Mouse (Mus musculus) cerebellum, postnatal 36 days (tissue): ENCODE results near the gene Olfr196.
"Not testable (repeated sequence)": the region's sequence is repeated elsewhere in the genome, so short reads cannot be mapped to it uniquely, and the experiment has no call there.

Experiments
- DNase-seq, 2 experiments: peaks; one replicate each; pipeline ENCODE4 v3.0.0; 2021 to 2022; ENCODE audit warnings: mixed read lengths in 2 of 2

Olfr196 gene

GRCm38 (mm10) chr16:59170354-59170753 lies at the start of gene Olfr196:
Gene Olfr196, minus strand, starts transcription at chr16:59170454.
- DNase-seq, result no peak

DNA sequence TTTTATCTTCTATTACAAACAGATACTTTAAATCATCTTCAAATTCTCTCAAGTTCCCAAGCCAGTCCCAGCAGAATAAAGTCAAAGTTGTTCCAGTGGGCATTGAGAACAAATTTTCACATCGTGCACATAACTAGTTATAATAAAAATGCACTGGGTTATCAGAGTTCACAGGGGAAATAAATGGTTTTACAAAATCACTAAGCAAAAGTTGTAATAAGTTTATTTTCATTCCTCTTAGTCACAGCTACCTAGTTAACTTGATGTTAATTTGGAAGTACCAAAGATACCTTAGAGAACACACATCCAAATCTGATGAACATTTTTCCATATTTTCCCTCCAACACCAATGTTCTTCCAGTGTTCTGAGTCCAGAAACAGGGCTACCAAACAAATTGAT lies 49.4 kb upstream of the Olfr196 start, which contains the start of gene Olfr199:
Olfr199 (minus strand) TSS at position 101 of the 400 bp plus-strand sequence.
- not testable (repeated sequence) for DNase-seq

DNA sequence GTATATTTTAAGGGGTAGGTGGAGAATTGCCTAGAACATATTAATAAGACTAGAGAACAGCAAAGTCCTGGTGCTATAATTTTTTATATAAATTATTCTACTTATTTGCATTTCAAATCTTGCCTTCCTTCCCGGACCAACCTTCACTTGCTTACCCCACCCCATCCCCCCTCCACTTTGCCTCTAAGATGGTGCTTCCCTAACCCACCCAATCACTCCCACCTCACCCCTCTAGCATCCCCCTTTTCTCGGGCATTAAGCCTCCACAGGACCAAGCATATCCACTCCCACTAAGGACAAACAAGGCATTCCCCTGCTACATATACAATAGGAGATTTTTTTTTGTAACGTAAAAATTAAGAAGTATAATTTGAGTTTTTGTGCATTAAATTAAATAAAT lies 47.6 kb upstream of the Olfr196 start:
- not testable (repeated sequence) for DNase-seq

DNA sequence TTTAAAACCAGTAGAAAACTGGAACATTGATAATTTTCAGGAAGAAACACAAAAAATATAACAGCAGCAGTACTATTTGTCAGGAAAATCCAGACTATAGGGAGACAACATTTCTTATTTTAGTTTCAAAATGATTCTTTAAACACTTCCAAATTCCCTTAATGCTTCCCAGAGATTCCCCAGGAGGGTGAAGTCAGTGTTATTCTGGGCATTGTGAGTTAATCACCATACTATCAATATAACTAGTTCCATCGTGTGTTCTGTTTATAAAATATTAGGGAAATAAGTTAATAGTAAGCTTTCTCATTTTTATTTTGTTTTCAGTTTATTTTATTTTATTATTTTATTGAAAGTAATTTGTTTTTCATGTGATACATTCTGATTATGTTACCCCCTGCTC lies 33.2 kb upstream of the Olfr196 start, which contains the start of gene Olfr198:
Olfr198 (minus strand) TSS at position 101 of the 400 bp plus-strand sequence.
- not testable (repeated sequence) for DNase-seq

GRCm38 (mm10) chr16:59151996-59152395 lies 18.3 kb downstream of the Olfr196 start:
- DNase-seq, result no peak

DNA sequence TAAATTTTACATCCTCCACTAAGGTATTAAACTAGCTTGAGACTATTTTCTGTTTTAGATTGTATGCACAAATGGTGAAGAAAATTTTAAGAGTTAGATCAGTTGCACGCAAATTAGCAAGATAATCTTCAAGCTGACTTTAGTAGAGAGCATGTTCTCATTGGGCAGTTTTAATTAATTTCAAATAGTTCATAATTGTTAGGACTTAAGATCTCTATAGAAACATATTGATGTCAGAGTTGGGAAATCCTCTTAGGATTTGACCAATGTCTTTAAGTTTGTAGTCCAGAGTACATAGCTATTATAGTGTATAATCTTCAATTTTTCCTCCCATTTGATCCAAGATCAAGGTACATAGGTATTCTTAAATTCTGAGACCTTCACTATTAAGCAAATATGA lies 23.5 kb downstream of the Olfr196 start, which contains the start of gene Olfr195:
Olfr195 (plus strand) TSS at position 301 of the 400 bp plus-strand sequence.
- DNase-seq, result no peak

- DNase-seq, result no peak
Observed at GRCm38 (mm10) chr16:59141105-59141504, 29.1 kb downstream of the Olfr196 start.

GRCm38 (mm10) chr16:59130740-59131139 lies 39.5 kb downstream of the Olfr196 start:
- DNase-seq, result no peak

DNA sequence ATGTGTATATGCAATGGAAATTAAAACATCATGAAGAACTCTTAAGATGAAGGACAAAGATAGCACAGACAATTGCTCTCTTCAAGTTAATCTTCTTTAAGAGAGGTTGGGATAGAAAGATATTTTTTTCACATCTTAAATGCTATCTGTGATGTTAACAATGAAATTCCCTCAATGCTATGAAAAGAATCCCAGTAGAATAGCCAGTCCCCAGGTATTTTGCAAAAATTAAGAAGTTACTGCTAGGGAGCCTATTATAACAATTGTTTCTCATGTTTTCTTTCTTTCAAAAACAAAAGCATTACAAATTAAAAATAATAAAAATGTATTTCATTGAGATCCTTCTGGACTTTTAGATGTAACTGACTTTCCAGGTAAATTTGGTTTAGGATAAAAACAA lies 49.3 kb downstream of the Olfr196 start, which contains the start of gene Olfr194:
Olfr194 (minus strand) TSS at position 101 of the 400 bp plus-strand sequence.
- no peak for DNase-seq
